Mouse (Mus musculus) liver, embryonic 12.5 days (tissue): ENCODE data around the gene Pcgf2. TPM values are rescaled to one million over a fixed set of nuclear protein-coding genes. Genes with fewer than 3 reads are reported as not detected.

Experiments used
- ATAC-seq: fragments of 200-750 bp; cut with Nextera tagmentation; 2 replicates; pipeline ENCODE4 v1.8.0; 2017; ENCODE audit warnings: moderate number of reproducible peaks, mild to moderate bottlenecking, moderate library complexity
- H3K27ac ChIP-seq: fragments of 300-500 bp; sonication (generic); 2 replicates; pipeline ENCODE4 v1.5.1; 2016; ENCODE audit warnings: mild to moderate bottlenecking
- H3K27me3 ChIP-seq: fragments of 300-500 bp; sonication (generic); replicated peaks from 2 replicates; pipeline ENCODE4 v1.6.1; 2016; ENCODE audit warnings: mild to moderate bottlenecking, moderate library complexity
- H3K36me3 ChIP-seq: fragments of 300-500 bp; sonication (generic); 2 replicates; pipeline ENCODE4 v1.6.1; 2016; ENCODE audit warnings: mild to moderate bottlenecking, moderate library complexity
- H3K4me1 ChIP-seq: fragments of 300-500 bp; sonication (generic); 2 replicates; pipeline ENCODE4 v1.6.1; 2016
- H3K4me2 ChIP-seq: fragments of 300-500 bp; sonication (generic); 2 replicates; pipeline ENCODE4 v1.6.1; 2016; ENCODE audit warnings: mild to moderate bottlenecking, moderate library complexity
- H3K4me3 ChIP-seq: fragments of 300-500 bp; sonication (generic); 2 replicates; pipeline ENCODE4 v1.5.1; 2016; ENCODE audit warnings: mild to moderate bottlenecking, moderate library complexity
- H3K9ac ChIP-seq: fragments of 300-500 bp; sonication (generic); 2 replicates; pipeline ENCODE4 v1.6.1; 2016; ENCODE audit warnings: mild to moderate bottlenecking, moderate library complexity
- H3K9me3 ChIP-seq: fragments of 300-500 bp; sonication (generic); replicated peaks from 2 replicates; pipeline ENCODE4 v1.6.1; 2016; ENCODE audit warnings: mild to moderate bottlenecking, moderate library complexity
- WGBS: fragments of 180-500 bp; shearing (Covaris S2); methylation state at CpG from one replicate; pipeline ENCODE4 v1.1.7; 2016; ENCODE audit not compliant: insufficient replicate concordance; 5-methylcytosine and 5-hydroxymethylcytosine counted together
- polyA plus RNA-seq: library from polyadenylated mRNA; unstranded; fragments of >200 nt; fragmentation: Nextera tagmentation; extraction: Ambion mirVana; gene quantifications from 2 replicates; pipeline ENCODE4 v1.2.1, GENCODE M21; 2016

Gene Pcgf2
- polyA plus RNA-seq, 1 experiment from 2014 or later = 5.1 TPM

DNA sequence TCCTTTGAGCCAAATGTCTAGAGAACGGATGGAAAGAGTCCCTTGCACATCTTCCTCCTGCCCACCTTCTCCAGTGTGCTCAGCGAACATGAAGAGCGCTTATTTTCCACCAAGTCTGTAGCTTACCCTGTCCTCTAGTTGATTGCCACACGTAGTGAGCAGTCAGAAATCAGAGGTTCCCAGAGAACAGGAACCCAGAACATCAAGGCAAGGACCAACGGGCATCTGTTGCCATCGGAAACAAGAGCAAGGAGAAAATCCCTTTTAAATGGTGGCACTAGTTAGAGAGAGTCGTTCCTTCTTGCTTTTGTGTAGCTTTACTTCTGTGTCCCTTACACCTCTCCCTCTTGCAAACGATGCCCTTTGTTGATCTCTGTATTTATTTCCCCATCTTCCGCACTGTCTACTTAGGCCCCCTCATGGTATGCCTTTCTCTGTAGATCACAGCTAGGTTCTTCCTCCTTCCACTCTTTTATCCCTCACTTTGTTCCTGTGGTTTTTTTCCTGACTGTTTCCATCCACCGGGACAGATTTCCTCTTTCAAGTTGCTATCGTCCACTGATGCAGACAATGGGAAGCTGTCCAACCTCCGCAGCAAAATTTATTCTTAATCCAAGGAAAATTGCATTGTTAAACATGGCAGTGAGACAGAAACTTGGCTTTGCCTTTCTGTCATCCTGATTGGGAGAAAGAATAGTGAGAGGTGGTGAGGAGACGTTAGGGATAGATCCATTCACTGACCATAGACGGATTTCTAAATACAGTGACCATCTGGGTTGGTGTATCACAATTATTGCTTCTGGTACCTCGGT is 1.5 kb upstream of the Pcgf2 start:
- Histone ChIP-seq H3K4me3 (peak overlapping the region; percentile 89), H3K4me1 (peaks cover 70% of the 10 kb centered on the region), H3K9me3 (no peaks in the 10 kb centered on the region), H3K27ac (no peak overlapping the region), H3K36me3 (peaks cover 26% of the 10 kb centered on the region), H3K9ac (peak overlapping the region; percentile 75; the same call in 1 of the 2 replicates), H3K27me3 (peaks cover 48% of the 10 kb centered on the region), H3K4me2 (peak overlapping the region; percentile 96)
- WGBS = 35% methylated on average over 15 of the region's 15 CpGs
- no peak for ATAC-seq

DNA sequence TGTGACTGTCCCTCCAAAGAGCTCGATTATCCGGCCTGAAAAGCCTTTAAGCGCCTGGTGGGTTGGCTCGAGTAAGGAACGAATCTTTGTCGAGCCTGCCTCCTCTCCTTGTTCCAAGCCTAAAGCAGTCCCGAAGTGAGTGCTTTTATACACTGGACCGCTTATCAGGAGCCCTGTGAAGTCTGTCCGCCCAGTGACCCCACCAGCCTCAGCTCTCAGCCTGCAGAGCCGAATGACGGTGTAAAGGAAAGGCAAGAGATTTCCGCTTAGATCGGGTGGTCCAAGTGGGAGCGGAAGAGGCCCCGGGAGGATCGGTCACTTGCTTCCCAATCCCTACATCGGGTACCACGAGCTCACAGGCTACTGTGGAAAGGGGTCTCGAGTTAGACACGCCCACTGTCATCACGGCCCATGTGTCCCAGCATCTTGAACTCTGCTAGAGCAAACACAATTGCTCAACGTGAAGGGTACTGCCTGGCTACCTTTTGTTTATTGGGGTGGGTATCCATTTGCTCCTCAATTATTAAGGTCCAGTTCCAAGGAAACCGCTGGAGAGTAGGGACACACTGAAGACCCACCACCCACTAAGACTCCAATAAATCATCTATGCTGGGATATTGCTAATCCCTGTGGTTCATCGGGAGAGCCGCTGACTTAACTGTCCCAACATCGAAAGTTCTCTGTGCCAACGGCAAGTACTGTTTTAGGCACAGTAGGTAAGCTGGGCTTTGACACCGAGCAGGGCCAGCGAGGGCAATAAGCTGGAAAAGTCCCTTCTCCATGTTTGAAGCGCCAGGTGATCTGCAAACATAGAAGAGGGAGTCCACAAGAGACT is 666 bp upstream of the Pcgf2 start:
- H3K36me3 ChIP-seq = peaks cover 18% of the 10 kb centered on the region
- H3K4me3 ChIP-seq = peak overlapping the region; percentile 64
- H3K4me1 ChIP-seq = peaks cover 76% of the 10 kb centered on the region
- no peak for ATAC-seq
- H3K27me3 ChIP-seq = peaks cover 48% of the 10 kb centered on the region
- WGBS = 18% methylated on average over 30 of the region's 30 CpGs
- H3K4me2 ChIP-seq = peak overlapping the region; percentile 96
- H3K27ac ChIP-seq = peak overlapping the region; percentile 76
- H3K9me3 ChIP-seq = no peaks in the 10 kb centered on the region
- H3K9ac ChIP-seq = peak overlapping the region; percentile 72

DNA sequence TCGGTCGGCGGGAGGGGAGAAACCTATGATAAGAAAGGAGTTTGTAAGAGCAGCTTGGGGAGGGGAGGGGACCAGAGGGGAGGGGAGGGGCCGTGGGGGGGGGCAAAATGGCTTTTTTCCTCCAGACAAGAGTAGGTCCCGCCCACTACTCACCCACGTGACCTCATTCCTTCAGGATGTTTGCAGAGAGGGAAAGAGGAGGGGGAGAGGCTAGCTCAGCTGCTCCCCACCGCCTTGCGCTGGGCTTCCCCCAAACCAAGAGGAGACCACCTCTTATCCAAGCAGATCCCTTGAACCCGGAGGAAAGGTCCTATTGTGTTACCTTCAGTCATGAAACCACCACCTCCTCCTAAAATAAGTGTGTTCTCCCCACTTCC is 683 bp downstream of the Pcgf2 start:
- Histone ChIP-seq H3K9ac (peak overlapping the region; percentile 72), H3K27me3 (peaks cover 56% of the 10 kb centered on the region), H3K4me1 (peaks cover 79% of the 10 kb centered on the region), H3K4me3 (peak overlapping the region; percentile 64), H3K27ac (peak overlapping the region; percentile 76), H3K4me2 (peak overlapping the region; percentile 96), H3K9me3 (no peaks in the 10 kb centered on the region), H3K36me3 (peaks cover 4% of the 10 kb centered on the region; the same call in 1 of the 2 replicates)
- WGBS = 0% methylated on average over 5 of the region's 9 CpGs
- no peak for ATAC-seq

GRCm38 (mm10) chr11:97698741-97699611 is 1.3 kb downstream of the Pcgf2 start:
- Histone ChIP-seq H3K9me3 (no peaks in the 10 kb centered on the region), H3K9ac (peak overlapping the region; percentile 72), H3K4me1 (peaks cover 76% of the 10 kb centered on the region), H3K27me3 (peaks cover 56% of the 10 kb centered on the region), H3K4me3 (peak overlapping the region; percentile 64), H3K4me2 (peak overlapping the region; percentile 96), H3K27ac (peak overlapping the region; percentile 76), H3K36me3 (no peaks in the 10 kb centered on the region)
- WGBS = under 1% methylated on average over 63 of the region's 63 CpGs
- no peak for ATAC-seq

DNA sequence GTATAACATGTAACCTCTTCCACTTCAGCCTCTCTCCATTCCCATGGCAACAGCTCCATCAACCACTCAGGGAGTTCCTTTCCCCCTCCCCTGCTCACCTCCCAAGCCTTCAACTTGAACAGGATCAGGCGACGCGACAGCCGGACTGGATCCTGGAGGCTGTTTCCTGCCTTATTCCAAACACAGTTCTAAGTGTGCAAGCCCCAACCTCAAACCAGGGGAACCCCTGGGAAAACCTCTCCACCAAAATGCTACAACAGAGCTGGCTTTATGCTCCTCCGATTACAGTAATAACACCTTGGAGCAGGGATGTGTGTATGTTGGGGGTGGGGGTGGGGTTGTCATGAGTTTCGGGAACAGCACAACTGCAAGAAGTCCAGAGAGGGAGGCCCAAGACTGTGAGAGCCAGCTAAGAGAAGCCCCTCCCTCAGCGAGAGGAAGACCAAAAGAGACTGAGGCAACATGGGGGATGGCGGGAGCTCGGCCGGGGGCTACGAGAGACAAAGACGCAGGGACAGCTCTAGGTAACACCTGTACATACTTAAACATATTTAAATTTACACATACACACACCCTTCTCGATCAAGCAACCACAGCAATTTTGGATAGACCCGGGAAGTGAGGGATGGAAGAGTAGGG is 2.3 kb downstream of the Pcgf2 start:
- H3K9ac ChIP-seq = peak overlapping the region; percentile 72
- peak overlapping the region; percentile 64 for H3K4me3 ChIP-seq
- H3K36me3 ChIP-seq = no peaks in the 10 kb centered on the region
- H3K9me3 ChIP-seq = no peaks in the 10 kb centered on the region
- peak overlapping the region; percentile 51; the same call in 1 of the 2 replicates for H3K27ac ChIP-seq
- no peak for ATAC-seq
- H3K4me2 ChIP-seq = peak overlapping the region; percentile 96
- peaks cover 72% of the 10 kb centered on the region for H3K4me1 ChIP-seq
- 18% methylated on average over 14 of the region's 14 CpGs for WGBS
- H3K27me3 ChIP-seq = peaks cover 56% of the 10 kb centered on the region

DNA sequence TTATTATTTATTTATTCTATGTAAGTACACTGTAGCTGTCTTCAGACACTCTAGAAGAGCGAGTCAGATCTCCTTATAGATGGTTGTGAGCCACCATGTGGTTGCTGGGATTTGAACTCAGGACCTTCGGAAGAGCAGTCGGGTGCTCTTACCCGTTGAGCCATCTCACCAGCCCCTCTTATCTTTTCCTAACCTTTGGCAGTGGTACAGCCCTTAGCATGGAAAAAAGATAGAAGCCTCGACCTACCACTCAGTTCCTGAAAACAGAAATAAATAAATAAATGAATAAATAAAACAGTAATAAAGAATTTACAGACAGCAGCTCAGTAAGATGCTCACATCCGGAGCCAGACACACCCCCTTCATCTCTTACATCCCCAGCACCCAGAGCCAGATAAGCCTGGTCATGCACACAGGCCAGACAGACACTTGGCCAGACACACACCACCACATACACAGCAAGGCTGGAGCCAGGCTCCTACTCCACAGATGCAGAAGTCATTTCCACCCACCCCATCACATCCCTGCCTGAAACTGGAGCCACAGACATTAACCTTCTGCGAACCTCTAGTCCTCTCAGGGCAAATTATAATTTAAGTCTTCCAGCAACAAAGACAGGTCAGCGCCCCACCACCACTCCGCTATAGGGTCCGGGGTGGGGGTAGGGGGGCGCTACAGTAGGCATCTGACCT is 3.0 kb downstream of the Pcgf2 start:
- Histone ChIP-seq H3K4me1 (peaks cover 72% of the 10 kb centered on the region), H3K9me3 (no peaks in the 10 kb centered on the region), H3K4me2 (peak overlapping the region; percentile 96), H3K27me3 (peaks cover 56% of the 10 kb centered on the region), H3K9ac (no peak overlapping the region), H3K36me3 (no peaks in the 10 kb centered on the region), H3K4me3 (peak overlapping the region; percentile 64; the same call in 1 of the 2 replicates), H3K27ac (no peak overlapping the region)
- no peak for ATAC-seq
- WGBS = 62% methylated on average over 11 of the region's 11 CpGs

DNA sequence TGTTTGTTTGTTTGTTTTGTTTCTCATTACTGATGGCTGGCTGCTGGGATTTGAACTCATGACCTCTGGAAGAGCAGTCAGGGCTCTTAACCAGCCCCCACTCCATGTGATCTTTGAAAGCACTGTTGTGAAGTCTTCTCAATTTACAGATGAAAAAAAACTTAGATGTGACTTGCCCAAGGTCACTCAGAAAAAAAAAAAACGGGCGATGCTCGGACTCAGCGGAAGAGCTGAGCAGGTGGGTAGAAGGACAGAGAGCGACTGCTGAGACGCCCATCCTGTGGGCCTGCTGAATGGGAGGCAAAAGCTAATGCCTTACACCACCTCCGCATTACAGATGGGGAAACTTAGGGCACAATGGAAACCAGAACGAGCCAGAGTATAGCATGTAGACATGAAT is 3.6 kb downstream of the Pcgf2 start:
- Histone ChIP-seq H3K4me2 (no peak overlapping the region), H3K27me3 (peaks cover 51% of the 10 kb centered on the region), H3K9ac (no peak overlapping the region), H3K4me3 (no peak overlapping the region), H3K27ac (no peak overlapping the region), H3K36me3 (peaks cover 6% of the 10 kb centered on the region; the same call in 1 of the 2 replicates), H3K4me1 (peaks cover 67% of the 10 kb centered on the region), H3K9me3 (no peaks in the 10 kb centered on the region)
- WGBS = 77% methylated on average over 8 of the region's 8 CpGs
- no peak for ATAC-seq

DNA sequence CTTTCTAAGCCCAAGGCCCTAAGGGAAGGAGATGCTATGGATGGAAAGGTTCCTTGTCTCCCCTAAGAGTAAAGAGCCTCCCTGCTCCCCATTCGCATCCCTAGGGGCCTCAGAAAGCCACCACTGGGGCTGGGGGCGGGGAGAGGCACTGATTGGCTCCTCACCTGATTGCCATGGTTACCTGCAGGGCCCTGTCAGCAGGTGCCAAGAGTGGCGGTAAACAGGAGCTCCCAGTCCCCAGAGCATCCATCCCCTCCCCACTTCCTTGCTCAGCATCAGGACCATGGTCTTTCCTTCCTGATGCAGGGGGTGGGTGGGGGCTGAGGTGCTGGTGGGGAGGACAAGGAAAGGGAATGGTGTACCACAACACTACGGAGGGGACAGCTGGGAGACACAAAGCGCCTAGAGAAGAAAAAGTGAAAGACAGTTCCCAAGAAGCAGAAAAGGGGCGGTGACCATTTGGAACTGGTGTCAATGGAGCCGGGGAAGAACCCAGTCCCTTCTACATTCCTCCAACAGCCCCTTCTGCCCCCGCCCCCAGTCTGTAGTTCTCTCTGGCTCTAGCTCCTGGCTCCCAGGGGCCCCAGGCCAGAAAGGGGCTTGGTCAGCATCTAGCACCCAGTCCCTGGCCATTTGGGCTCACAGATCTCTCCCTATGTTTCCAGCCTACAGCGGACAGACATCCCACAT is 4.4 kb downstream of the Pcgf2 start:
- peaks cover 59% of the 10 kb centered on the region for H3K4me1 ChIP-seq
- no peak overlapping the region for H3K9ac ChIP-seq
- 61% methylated on average over 8 of the region's 9 CpGs for WGBS
- H3K27ac ChIP-seq = no peak overlapping the region
- no peaks in the 10 kb centered on the region for H3K9me3 ChIP-seq
- H3K36me3 ChIP-seq = peaks cover 14% of the 10 kb centered on the region
- H3K4me2 ChIP-seq = no peak overlapping the region
- no peak for ATAC-seq
- H3K4me3 ChIP-seq = no peak overlapping the region
- peaks cover 43% of the 10 kb centered on the region for H3K27me3 ChIP-seq

GRCm38 (mm10) chr11:97694921-97695711 is 5.2 kb downstream of the Pcgf2 start:
- no peak overlapping the region for H3K9ac ChIP-seq
- no peak overlapping the region for H3K4me3 ChIP-seq
- peaks cover 51% of the 10 kb centered on the region for H3K4me1 ChIP-seq
- no peak overlapping the region for H3K27ac ChIP-seq
- no peak for ATAC-seq
- no peak overlapping the region for H3K4me2 ChIP-seq
- H3K9me3 ChIP-seq = no peaks in the 10 kb centered on the region
- WGBS = 82% methylated on average over 17 of the region's 17 CpGs
- peaks cover 36% of the 10 kb centered on the region for H3K27me3 ChIP-seq
- peaks cover 19% of the 10 kb centered on the region for H3K36me3 ChIP-seq

GRCm38 (mm10) chr11:97694435-97694834 is 5.9 kb downstream of the Pcgf2 start:
- Histone ChIP-seq H3K36me3 (peaks cover 19% of the 10 kb centered on the region), H3K4me3 (no peak overlapping the region), H3K9ac (no peak overlapping the region), H3K4me2 (no peak overlapping the region), H3K27me3 (peaks cover 29% of the 10 kb centered on the region), H3K4me1 (peaks cover 45% of the 10 kb centered on the region), H3K9me3 (no peaks in the 10 kb centered on the region), H3K27ac (no peak overlapping the region)
- WGBS = 76% methylated on average over 4 of the region's 4 CpGs
- ATAC-seq = no peak
